Mouse (Mus musculus): Measurements from ENCODE around the gene Setdb1.

Setdb1 gene

DNA sequence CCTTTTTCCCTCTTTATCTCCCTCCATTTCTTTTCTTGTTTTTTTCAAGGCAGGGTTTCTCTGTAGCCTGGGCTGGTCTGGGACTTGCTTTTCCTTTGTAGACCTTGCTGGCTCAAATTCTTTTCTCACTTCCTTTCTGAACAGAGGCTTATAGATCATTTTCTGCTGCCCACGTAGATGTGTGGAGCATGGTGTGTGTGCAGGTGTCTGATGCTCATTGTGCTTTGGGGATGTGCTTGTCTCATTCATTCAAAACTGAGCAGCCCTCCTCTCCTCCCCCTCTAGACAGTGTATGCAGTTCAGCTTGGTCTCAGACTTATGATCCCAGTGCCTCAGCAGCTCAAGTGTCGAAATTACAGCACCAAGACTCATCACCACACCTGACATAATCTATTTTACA, 37.9 kb downstream of the Setdb1 start:
- DNase-seq (ENCODE audit: low spot score in 2 of 2): no peak

DNA sequence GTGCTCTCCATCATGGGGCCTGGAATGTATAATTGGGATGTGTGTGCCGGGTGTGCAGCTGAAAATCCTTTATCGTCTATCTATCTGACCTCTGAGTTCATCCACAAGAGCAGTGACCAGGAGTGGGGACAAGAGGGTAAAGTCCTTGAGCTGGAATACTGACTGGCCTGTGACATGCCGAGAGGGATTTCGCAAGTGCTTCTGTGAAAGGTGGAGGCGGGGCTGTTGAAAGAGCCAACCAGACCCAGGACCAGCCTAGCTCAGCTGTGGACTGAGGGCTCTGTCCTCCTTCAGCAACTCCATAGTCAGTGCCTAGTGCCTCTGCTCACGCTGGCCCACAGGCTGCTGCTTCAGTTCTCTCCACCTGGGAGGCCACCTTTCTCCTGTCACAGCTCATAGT, 38.5 kb downstream of the Setdb1 start:
- DNase-seq (ENCODE audit: low spot score in 2 of 2): no peak

DNA sequence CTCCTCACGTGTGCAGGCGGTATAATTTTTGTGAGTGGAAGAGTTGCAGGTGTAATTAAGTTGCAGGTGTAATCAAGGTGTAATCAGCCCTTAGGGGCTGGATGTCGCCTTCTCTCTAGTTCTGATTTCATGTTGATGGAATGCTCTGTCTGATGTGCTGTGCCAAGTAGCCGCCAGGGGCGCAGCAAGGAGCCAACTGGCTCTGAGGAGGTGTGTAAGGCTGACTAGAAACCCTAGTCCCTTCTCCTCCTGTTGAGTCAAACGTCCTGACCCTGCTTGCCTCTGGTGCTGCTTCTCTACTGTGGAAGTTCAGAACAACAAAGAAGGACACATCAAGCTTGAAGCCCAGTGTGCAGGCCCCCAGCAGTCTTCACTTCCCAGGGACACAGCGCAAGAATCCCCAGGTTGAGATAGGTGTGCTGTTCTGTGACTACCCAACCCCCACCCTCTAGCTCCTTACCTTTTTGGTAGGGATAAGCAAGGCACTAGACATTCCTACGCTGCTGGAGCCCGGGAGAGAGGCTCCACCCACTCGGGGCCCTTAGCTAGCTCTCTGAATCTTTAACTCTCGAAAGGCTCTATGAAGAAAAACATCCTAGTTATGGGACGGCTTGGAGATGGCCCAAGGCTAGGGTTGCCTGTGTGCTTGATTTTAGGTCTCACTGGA, 39.5 kb downstream of the Setdb1 start:
- DNase-seq (ENCODE audit: low spot score in 2 of 2): peak; percentile 49 to 55

DNA sequence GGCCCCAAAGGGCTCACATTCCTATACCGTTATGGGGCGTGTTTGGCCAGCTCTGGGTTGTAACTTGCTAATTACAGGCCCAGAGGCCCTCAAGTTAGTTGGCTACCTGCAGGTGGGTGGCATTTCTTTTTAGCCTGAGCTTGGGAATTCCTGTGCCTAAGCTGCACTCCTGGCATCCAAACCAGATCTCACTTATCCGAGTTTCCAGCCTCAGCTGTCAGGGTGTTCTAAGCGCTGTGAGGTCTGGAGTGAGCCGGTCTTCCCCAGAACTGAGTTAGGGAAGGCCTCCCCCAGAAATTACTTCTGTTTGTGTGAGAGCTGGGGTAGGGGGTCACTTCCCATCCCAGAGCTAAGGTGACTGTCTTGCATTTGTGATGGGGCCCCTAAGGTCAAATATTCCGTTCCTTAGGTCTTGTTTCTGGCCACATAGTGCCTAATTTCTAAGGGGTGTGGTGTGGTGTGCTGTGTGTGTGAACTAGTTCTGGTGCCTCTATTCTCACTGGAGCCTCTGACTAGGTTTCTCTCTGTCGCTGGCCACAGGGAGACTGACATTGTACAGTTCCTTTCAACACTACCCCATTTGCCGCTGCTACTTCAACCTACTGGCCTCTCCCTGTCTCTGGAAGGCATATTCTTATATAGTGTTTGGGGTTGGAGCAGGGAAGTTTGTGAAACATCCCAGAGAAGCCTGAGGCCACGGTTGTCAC, 41.0 kb downstream of the Setdb1 start:
- DNase-seq (ENCODE audit: low spot score in 2 of 2): no peak

DNA sequence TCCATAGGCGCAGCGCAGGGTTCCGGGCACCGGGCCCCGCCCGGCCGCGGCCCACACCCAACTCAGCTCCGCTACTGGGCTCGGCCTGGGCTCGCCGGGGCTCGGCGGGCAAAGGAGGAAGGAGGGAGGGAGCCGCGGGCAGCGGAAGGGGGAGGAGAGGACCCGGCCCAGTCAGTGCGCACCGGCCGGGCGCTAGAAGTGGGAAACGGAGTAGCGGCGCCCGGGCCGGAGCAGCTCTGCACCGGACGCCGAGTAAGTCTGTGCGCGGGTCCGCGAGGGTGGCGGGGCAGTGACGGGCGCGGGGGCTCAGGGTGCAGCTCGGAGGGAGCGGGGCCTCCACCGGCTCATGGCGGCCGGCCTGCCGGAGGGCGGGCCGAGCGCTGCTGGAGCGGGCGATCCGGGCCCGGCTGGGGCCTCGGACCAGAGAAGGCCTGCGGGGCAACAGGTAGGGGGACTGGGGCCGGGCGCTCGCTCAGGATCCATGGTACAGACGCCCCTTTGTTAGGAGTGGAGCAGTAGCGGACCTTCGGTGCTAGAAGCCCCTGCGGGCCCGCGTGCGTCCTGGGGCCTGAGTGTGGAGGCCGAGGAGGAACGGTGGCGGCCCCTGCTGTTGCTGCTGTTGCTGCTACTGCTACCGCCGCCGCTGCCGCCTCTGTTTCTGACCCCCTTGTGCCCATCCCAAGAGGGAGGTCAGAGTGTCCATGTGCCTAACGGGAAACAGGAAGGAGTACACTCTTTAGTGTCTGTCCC, 41.7 kb downstream of the Setdb1 start:
- peak; percentile 80 to 85 for DNase-seq (ENCODE audit: low spot score in 2 of 2)

DNA sequence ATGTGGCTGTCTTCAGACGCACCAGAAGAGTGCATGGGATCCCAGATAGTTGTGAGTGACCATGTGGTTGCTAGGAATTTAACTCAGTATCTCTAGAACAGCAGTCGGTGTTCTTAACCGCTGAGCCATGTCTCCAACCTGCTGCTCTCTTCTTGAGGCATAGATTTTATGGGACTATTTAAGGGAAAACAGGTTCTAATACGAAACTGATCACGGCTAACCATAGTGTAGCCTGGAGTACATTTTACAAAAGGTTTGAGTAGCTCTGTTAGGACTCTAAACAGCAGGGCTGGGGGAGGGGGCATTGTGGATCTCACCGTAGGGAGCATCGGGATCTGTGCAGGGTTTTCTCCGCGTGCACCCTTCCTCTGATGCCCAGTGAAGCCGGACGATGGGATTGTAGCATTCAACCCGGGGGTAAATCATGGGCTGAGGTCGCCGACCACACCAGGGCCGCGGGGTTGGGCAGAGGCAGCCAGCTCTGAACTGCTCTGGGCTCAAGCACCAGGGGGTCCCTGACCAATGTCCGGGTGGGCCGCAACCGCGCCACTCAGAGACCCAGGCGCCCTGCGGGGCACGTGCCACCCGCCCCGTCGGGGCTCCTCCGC, 42.4 kb downstream of the Setdb1 start, which contains the start of gene Cers2:
Cers2 (plus strand) TSS at position 306 of the 608 bp plus-strand sequence.
- DNase-seq (ENCODE audit: low spot score in 2 of 2): no peak

DNA sequence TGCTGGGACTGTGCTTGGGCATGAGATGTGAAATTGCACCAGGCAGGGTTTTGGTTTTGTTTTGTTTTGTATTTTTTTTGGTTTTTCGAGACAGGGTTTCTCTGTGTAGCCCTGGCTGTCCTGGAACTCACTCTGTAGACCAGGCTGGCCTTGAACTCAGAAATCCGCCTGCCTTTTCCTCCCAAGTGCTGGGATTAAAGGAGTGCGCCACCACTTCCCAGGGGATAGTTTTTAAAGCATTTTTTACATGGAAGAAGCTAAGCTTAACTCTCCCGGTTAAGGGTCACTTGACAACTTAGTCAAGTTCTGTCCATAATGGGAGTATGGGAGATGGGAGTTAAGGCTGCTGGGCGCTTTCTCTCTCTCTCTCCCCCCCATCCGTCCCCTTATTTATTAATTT, 42.9 kb downstream of the Setdb1 start:
- DNase-seq (ENCODE audit: low spot score in 2 of 2): no peak

DNA sequence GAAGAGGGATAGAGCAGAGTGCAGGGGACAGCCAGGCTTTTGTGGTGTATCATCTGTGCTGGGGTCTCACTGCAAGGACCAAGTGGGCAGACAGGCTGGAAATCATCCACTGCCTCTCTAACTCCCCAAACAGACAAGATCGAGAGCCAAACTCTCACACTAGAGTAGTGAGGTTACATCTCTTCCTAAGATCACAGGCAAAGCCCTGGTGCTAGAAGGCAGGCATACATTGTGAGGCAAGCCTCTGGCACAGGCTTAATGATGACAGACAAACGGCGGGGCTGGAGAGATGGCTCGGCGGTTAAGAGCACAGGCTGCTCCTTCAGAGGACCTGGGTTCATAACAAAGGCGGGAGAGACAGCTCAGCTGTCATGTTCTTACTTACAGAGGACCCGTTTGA, 43.5 kb downstream of the Setdb1 start:
- DNase-seq (ENCODE audit: low spot score in 2 of 2): no peak

DNA sequence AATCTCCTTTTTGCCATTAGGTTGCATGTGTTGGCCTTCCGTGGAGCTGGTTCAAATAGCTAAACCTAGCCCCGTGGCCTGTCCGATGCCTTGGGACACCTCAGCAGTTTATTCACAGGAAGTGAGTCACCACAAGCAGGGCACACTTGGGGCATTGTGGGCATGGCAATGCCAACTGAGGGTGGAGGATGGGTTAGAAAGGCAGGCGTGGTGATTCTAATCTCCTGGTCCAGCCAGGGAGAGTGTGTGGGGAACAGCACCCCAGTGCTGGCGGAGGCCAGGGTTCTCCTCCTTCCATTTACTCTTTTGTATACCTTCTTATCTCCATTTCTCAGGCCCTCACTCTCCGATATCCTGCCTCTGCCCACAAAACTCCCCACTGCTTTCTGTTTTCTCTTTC, 44.4 kb downstream of the Setdb1 start:
- DNase-seq (ENCODE audit: low spot score in 2 of 2): peak; percentile 71 to 81

DNA sequence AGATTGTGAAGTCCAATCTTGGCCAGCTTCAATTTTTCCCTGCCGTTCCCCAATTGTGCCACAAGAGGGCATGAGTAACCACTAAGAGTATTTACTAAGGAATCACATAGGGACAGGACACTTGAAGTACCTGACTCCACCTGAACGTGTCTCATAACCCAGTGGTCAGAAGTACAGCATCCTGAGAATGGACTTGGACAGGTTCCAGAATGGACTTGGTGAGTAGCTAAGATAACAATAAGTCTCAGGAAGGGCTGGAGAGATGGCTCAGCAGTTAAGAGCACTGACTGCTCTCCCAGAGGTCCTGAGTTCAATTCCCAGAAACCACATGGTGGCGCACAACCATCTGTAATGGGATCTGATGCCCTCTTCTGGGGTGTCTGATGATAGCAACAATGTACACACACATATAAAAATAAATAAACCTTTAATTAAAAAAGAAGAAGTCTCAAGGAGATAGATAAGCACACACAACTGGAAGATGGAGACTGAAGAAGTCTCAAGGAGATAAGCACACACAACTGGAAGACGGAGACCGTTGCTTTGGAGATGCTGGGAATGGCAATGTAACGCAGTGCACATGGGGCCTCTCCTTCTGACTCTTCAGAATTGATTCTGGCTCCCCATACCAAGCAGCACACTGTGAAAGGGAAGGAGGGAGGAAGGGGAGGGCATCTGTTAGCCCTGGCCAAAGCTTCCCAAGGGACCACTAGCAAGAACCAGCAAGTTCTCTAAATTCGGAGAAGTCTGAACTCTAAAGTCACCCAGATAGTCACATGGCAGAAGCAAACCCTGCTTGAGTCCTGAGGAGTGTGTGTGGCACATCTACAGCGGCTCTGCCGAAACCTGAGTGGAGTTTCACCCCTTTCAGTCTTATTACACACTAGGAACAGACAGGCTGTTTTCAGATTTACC, 45.8 kb downstream of the Setdb1 start:
- peak; percentile 53 to 62 for DNase-seq (ENCODE audit: low spot score in 2 of 2)

DNA sequence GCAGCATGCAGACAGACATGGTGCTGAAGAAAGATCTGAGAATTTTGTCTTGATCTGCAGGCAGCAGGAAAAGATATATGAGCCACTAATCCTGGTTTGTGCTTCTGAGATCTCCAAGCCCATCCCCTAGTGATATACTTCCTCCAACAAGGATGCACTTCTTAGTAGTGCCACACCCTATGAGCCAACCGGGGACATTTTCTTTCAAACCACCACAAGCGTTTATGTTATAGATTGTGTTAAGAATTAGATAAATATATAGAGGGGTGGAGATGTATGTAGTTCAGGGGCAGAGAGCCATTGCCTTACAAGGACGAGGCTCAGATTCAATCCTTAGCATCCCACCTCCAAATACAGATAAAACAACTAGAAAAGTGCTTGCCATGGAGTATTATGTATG, 46.5 kb downstream of the Setdb1 start:
- no peak for DNase-seq (ENCODE audit: low spot score in 2 of 2)

DNA sequence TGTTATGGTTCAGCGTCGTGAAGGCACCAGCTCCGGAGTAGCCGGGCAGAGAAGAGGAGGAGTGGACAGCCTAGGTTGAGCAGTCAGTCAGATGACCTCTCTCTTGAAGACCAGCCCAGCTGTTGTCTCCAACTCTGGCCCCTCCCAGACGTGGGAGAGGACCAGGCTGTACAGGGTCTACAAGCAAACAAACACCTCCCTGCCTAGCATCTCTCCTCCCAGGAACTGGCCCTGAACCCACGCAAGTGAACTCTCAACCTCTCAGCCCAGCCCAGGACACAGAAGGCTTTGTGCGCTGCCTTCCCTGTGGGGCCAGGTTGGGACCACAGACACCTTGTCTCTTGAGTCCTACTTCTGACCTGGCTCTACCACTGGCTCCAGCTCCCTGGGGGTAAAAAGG, 49.9 kb downstream of the Setdb1 start, which contains the start of gene Anxa9:
Anxa9 (minus strand) TSS at position 77 of the 400 bp plus-strand sequence.
- no peak for DNase-seq (ENCODE audit: low spot score in 2 of 2)

DNA sequence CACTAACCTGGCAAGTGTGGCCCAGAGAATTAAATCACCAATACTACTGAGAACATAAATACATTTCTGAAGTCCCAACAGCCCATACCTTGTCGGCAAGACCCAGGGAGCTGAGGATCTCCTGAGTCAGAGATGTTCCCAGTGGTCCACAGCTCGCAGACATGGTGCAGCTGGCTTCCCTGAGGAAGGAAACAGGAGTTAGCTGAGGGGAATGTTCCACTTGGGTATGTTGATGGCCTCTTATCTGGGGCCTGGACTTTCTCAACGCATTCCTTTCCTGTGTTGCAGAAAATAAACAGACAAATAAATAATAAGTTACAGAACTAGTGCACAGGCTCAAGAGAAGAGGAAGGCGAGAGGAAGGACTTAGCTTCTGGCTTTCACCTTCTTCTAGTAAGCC, 50.8 kb downstream of the Setdb1 start:
- no peak for DNase-seq (ENCODE audit: low spot score in 2 of 2)

DNA sequence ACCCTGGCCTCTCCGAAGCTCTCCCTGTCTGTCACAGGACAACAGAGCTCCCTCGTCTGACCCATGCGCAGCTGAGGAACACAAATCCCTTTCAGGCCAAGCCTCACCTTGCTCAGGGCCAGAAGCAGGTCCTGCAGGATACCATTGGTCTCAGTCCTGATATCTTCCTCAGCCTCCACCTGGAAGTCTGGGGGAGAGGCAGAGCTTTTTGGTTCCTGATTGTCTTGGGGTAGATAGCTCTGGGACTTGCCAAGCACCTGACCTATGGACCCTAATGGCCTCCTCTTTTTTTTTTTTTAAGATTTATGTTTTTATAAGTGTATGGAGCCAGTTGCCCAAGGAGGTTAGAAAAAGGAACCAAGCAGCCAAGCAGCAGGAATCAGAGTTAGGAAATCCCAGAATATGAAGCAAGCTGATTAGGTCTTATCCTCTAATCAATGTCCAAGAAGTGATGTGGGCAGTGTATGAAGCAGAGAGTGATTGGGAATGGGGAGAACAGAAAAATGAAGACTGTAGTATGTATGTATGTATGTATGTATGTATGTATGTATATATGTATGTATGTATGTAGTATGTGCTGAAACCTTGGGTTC, 55.7 kb downstream of the Setdb1 start:
- DNase-seq (ENCODE audit: low spot score in 2 of 2): no peak

DNA sequence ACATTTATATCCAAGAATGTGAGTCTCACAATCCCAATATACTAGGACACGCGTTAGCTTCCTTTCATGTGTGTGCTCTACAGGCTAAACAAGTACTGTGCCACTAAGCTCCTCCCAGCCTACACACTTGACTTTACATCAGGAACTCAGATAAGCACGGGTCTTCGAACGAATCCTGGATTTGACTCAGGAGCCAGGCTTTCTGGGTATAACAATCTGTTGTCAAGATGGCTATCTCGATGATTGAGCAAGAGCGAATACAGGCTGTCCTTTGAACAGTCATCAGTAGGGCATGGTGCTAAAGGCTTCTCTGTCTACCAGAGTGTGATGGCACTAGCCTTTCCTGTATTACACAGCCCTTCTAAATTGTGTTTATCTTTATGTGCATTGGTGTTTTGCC, 59.0 kb downstream of the Setdb1 start:
- DNase-seq (ENCODE audit: low spot score in 2 of 2): no peak

DNA sequence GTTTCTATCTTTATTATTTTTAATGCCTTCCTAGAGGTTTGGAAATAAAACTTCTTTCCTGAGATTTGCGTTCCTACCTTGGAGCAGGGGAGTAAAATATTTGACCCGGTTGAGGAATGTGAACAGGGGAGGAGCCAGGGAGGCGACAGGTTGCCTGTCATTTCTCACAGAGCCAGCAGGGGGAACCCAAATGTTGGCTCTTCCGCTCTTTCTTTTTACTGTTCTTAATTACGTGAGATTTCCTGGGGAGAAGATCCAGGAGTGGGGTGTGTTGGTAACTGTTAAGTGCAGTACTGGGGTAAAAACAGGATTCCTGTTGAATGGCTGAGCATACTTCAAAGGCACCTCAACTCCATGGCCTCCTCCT, 60.9 kb downstream of the Setdb1 start:
- DNase-seq (ENCODE audit: low spot score in 2 of 2): peak; percentile 31 to 45

DNA sequence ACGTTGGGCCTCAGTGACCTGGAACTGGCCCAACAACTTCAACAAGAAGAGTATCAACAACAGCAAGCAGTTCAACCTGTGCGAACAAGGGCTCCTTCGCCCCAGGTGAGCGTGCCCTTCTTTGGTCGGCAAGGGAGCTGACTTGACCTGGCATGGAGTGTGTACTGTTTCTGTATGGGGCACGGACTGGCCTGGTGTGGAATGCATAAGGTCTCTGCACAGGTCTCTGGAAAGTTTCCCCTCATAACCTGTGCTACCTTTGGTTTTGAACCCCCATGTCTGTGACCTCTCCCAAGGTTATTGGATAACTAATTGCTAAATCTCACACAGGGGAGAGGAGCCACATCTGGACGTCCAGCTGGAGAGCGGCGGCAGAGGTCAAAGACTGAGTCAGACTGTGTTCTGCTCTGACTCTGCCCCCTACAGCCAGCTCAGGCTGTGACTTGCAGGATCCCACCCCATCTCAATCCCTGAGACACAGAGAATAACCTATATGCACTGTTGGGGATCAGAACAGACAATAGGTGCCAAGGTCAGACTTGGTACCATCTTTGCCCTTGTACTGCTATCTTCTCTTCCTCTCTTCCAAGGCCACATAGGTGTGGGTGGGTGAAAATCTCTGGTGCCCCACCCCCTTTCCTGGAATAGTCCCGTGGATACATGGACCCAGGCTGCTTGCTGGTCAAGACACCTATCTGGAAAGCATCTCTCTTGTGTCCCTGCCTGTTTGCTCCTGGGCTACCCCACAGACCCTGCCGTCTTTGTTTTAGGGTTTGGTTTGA, 61.5 kb downstream of the Setdb1 start:
- no peak for DNase-seq (ENCODE audit: low spot score in 2 of 2)

DNA sequence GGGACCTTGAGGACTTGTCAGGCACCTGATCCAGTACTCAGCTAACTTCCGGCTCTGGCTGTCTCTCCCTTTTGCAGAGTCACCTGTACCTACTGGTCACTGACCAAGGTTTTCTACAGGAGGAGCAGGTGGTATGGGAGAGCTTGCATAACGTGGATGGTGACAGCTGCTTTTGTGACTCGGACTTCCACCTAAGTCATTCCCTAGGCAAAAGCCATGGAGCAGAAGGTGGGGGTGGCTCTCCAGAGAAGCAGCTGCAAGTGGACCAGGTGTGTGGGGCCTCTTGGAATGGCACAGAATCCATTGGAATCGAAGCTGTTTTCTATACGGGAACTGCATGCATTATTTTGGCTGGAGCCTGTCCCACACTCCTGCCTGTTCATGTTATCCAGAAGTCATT, 62.3 kb downstream of the Setdb1 start:
- no peak for DNase-seq (ENCODE audit: low spot score in 2 of 2)

DNA sequence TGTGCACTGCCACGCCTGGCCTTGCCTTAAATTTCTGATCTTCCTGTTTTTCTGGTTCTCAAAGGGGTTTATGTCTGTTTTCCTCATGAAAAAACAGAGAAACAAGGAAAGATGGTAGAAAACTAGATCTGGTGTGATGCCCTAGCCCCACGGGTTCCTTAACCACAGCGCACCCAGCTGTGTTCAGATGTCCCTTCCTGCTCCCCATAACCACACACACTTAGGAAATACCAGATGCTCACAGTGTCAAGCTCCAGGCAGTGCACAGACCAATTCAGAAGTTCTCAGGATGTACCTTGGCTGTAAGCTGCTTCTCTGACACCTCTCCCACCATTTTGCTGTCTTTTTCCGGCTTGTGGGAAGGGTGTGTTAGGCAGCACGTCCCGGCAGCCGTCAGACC, 62.7 kb downstream of the Setdb1 start:
- DNase-seq (ENCODE audit: low spot score in 2 of 2): no peak

DNA sequence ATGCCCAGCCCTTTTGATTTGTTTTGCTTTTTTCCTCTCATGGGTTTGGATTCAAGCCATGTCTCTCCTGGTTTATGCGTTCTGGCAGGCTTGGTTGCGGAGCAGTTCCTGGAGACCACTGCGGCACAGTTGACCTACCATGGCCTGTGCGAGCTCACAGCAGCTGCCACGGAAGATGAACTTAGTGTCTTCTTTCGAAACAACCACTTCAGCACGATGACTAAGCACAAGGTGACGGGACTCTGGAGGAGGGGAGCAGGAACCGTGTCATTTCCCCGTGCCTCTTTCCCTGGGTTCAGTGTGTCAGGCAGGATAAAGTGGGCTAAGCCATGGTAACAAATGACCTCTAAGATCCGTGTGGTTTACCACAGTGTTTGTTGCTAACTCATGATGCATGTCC, 63.5 kb downstream of the Setdb1 start:
- DNase-seq (ENCODE audit: low spot score in 2 of 2): peak; percentile 23 to 46
